Mouse (Mus musculus): ENCODE measurements around the gene Lrrc34.
A peak's percentile ranks its signal among the peaks of the same experiment; 100 is the strongest.

Gene Lrrc34

GRCm38 (mm10) chr3:30647440-30648090 lies at the start of gene Lrrc34:
Gene Lrrc34 (minus strand): TSS chr3:30647869.
- no peak for DNase-seq (ENCODE audit: low spot score in 2 of 2)

DNA sequence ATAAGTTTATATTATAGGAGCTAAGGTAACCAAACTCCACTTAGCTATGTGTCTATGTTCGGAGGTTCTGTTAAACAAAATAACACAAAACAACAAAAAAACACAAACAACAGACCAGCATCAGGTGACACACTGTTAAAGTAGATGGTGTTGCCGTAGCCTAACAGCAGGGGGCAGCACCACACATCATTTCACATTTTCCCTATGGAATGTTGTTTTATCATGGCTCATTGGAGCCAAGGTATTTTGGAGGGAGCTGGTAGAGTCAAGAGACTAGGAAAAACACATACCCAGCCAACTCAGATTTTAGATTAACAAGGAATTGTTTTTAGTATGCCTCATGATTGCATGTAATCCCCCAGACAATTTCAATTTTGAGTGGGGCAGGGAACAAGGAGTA lies 48.7 kb upstream of the Lrrc34 start:
- peak in 1 of 2 experiments; percentile 5 for DNase-seq (ENCODE audit: low spot score in 2 of 2)

DNA sequence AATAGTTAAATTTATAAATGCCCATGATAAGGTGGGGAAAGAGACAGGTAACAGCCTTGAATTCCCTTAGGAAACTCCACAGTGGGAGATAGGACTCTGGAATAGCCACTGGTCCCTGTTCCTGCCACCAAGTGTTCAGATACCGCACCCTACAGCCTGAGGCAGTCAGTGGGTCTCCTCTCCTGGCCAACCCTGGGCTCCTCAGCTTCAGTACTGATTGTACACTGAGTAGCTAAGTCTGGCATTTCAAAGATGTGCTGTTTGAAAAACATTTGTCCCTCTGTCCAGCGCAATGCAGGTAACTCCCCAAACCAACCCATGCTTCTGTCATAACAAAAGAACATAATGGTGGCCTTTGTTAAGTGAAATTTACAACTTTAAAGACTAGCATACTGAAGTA lies 48.0 kb upstream of the Lrrc34 start:
- DNase-seq (ENCODE audit: low spot score in 2 of 2), result no peak

DNA sequence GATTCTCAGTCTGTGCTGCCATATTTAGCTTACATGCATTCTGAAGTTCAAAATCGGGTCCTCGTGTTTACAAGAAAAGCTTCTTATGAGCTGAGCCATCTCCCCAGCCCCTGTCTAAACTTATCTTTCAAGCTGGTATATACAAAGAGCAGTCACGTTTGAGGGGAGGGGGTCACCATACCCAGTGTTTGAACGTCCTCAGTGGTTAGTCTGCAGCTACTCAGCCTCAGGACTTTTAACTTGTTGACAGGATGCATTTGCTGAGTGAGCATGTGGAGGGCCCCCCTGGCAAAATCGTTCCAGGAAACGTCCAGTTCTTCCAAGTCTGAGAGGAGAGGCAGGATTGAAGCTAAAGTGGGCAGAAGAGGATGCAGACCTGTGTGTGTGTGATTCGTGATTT lies 43.3 kb upstream of the Lrrc34 start:
- no peak for DNase-seq (ENCODE audit: low spot score in 2 of 2)

GRCm38 (mm10) chr3:30687216-30687615 lies 39.5 kb upstream of the Lrrc34 start:
- DNase-seq (ENCODE audit: low spot score in 2 of 2), result no peak

- no peak for DNase-seq (ENCODE audit: low spot score in 2 of 2)
Observed at GRCm38 (mm10) chr3:30683190-30683589, 35.5 kb upstream of the Lrrc34 start.

DNA sequence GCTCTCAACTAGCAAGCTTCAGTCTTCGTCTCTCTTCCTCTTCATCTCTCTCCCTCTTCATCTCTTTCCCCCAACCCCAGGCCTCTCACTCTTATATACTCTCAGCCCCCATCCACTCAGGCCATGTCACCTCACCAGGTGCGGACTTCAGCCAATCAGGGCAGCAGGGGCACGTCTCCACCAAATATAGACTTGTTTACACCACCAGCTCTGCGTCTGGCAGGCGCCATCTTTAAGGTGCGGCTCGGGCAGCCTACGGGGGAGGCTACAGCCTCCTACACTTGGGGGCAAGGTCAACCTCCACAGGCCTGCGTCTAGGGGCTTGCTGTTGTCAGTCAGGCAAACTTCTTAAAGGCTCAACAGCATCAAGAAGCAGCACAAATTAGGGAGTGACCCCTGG lies 10.8 kb upstream of the Lrrc34 start:
- no peak for DNase-seq (ENCODE audit: low spot score in 2 of 2)

DNA sequence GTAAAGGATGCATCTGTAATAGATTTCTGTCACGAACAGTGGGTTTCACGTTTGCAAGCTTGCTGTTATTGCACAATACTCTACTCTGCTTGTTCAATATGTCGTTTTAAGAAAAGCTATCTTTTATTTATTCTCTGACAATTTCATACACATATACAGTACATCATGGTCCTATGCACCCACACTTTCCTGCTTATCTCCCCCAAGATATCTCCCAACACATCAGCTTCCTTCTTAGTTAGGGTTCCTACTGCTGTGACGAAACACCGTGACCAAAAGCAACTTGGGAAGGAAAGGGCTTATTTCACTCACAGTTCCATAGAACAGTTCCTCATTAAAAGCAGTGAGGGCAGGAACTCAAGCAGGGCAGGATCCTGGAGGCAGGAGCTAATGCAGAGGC lies 8.3 kb upstream of the Lrrc34 start:
- no peak for DNase-seq (ENCODE audit: low spot score in 2 of 2)

DNA sequence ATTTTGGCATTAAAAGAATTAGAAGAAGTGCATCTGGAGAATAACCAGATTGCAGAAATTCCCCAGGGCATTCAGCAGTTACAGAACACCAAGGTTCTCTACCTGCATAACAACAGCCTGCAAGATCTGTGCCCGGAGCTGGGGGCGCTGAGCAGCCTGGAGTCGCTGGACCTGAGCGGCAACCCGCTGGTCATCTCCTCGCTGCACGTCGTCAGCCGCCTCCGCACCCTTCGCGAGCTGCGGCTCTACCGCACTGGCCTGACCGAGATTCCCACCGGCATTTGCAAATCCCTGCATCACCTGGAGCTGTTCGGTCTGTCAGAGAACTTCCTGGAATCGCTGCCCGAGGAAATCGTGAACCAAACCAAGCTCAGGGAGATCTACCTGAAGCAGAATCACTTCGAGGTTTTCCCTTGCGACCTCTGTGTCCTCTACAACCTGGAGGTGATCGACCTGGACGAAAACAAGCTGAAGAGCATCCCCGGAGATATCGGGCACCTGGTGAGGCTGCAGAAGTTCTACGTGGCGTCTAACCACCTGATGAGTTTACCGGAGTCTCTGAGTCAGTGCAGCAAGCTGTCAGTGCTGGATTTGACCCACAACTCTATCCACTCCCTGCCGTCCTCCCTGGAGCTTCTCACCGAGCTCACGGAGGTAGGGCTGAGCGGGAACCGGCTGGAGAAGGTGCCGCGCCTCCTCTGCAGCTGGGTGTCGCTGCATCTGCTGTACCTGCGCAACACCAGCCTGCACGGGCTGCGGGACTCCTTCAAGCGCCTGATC lies 2.6 kb upstream of the Lrrc34 start:
- DNase-seq (ENCODE audit: low spot score in 2 of 2), result no peak

GRCm38 (mm10) chr3:30648466-30648865 lies 797 bp upstream of the Lrrc34 start:
- DNase-seq (ENCODE audit: low spot score in 2 of 2), result no peak

GRCm38 (mm10) chr3:30646761-30647160 lies 908 bp downstream of the Lrrc34 start:
- no peak for DNase-seq (ENCODE audit: low spot score in 2 of 2)

- DNase-seq (ENCODE audit: low spot score in 2 of 2), result no peak
Observed at GRCm38 (mm10) chr3:30644207-30644606, 3.5 kb downstream of the Lrrc34 start, which contains the start of gene Lrriq4. Gene Lrriq4 (plus strand): TSS chr3:30644507.

GRCm38 (mm10) chr3:30635629-30636028 lies 12.0 kb downstream of the Lrrc34 start:
- no peak for DNase-seq (ENCODE audit: low spot score in 2 of 2)

GRCm38 (mm10) chr3:30633681-30634080 lies 14.0 kb downstream of the Lrrc34 start:
- no peak for DNase-seq (ENCODE audit: low spot score in 2 of 2)

DNA sequence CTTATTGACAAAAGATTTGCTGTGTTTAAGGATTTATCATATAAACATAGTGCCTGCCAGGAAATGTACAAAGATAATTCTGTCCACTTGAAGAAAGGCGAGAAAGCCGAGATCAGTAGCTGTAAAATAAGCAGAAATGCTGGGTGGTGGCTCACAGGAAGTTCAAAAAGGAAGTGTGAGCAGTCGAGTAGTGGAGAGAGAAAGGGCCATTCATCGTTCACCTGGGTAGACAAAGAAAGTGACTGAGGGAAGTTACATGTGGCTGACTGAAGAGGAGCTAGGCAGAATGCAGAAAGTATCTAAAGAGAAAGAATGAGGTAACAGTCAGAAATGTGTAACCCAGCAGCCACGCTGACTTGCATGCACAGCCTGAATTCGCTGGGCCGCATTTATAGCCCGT lies 27.5 kb downstream of the Lrrc34 start:
- DNase-seq (ENCODE audit: low spot score in 2 of 2), result no peak

GRCm38 (mm10) chr3:30610930-30611329 lies 36.7 kb downstream of the Lrrc34 start:
- no peak for DNase-seq (ENCODE audit: low spot score in 2 of 2)

- no peak for DNase-seq (ENCODE audit: low spot score in 2 of 2)
Observed at GRCm38 (mm10) chr3:30608999-30609398, 38.7 kb downstream of the Lrrc34 start.

DNA sequence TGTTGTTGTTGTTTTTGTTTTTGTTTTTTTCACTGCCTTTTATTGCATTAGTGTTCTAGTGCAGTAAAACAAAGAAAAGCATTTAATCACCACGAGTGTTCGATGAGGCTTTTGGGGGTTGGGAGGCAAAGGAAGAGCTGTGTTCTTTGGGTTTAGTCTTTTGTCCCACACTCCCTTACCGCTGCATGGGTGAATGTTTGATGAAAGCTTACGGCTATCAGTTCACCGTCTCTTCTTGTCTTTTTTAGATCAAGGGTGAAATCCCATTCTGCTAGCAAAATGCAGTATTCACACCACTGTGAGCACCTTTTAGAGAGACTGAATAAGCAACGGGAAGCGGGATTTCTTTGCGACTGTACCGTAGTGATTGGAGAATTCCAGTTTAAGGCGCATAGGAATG lies 44.4 kb downstream of the Lrrc34 start:
- no peak for DNase-seq (ENCODE audit: low spot score in 2 of 2)

DNA sequence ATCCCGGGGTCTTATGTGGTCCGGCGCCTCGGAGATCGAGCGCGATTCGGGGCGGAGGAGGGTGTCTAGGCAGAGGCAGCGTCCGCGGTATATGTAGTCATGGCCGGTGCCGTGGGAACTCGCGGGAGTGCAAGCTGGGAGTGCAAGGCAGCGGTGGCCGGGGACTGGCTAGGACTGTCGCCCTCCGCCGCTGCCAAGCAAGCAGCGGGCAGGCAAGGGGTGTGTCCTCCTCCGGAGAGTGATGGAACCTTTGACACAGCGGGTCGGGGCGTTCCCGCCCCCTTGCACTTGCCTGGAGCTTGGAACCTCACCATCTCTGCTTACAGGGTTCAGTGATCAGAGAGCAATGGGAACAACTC lies 45.0 kb downstream of the Lrrc34 start:
- DNase-seq (ENCODE audit: low spot score in 2 of 2), result no peak

DNA sequence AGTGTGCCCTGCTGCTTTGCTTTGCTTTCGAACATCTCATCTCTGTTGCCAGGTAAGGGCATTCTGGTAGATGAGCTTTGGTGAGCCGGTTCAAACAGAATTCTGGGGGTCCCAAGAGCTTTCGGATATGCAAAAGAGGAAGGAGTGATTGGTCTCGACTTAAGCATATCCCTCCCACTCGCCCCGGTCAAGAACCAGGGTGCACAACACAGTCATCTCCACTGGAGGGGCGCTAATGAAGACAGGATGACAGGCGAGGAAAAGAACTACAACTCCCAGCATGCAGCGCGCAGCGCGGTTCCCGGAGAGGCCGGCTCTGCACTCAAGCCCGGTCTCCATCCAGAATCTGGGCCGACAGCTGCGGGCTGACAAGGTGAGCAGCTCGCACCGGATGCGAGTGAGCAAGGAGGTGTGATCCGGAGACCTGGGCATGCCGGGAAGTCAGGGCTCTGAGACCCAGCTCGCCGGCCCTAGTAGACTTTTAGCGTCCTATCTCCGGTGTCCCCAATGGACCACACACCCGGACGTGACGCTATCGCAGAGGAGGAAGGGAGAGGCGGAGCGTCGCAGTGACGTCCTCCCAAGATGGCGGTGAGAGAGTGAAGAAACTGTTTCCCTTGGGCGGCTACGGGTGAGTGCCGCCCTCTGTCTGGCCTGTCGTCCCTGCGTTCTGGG lies 45.5 kb downstream of the Lrrc34 start, which contains the start of gene Mynn:
Mynn (plus strand) TSS at position 1 of the 675 bp plus-strand sequence.
- DNase-seq (ENCODE audit: low spot score in 2 of 2), result peak; percentile 91 to 97

- no peak for DNase-seq (ENCODE audit: low spot score in 2 of 2)
Observed at GRCm38 (mm10) chr3:30601610-30602064, 46.0 kb downstream of the Lrrc34 start.

- peak; percentile 81 to 87 for DNase-seq (ENCODE audit: low spot score in 2 of 2)
Observed at GRCm38 (mm10) chr3:30601175-30601574, 46.5 kb downstream of the Lrrc34 start.

DNA sequence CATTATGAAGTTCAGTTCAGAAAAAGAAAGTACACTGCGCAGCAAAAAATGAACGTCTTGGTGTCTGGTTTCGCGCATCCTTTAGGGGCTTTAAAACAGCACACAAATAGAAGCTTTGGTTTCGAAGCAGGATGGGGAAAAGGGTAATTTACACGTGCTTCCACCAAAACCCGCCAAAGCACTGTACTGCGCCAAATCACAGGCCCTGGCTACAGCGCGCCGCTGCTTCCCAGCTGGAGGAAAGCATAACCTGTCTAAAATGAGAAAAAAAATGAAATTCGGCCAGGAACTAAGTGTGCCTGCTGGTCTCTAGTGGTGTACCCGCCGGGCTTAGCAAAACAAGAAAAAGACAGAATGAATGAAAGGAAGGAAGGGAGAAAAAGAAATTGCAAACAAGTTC lies 47.0 kb downstream of the Lrrc34 start:
- DNase-seq (ENCODE audit: low spot score in 2 of 2), result no peak

Data from spleen, postnatal 14 days (tissue).